Mouse (Mus musculus) E14TG2a.4 (cell line): ENCODE data around the gene Magoh.

Source experiments
- H3K27me3 ChIP-seq: 2 replicates; pipeline ENCODE4 v1.6.1; 2014; ENCODE audit warnings: low read length, control low read depth; ENCODE audit not compliant: insufficient read depth
- H3K36me3 ChIP-seq: 2 replicates; pipeline ENCODE4 v1.6.1; 2014; ENCODE audit warnings: low read length, control low read depth; ENCODE audit not compliant: insufficient read depth
- H3K4me1 ChIP-seq: replicated peaks from 2 replicates; pipeline ENCODE4 v1.6.1; 2014; ENCODE audit warnings: low read depth, low read length, control low read depth
- H3K4me3 ChIP-seq: replicated peaks from 2 replicates; pipeline ENCODE4 v1.5.1; 2014; ENCODE audit warnings: mild to moderate bottlenecking, low read length
- H3K9me3 ChIP-seq: 2 replicates; pipeline ENCODE4 v1.6.1; 2014; ENCODE audit warnings: low read length, control low read depth
- CTCF ChIP-seq: conservative IDR thresholded peaks from 2 replicates; pipeline ENCODE4 v1.5.1; 2014; ENCODE audit warnings: low read length
- NANOG ChIP-seq: IDR thresholded peaks from 2 replicates; pipeline ENCODE4 v1.6.1; 2014; ENCODE audit warnings: borderline replicate concordance, low read length, mixed read lengths
- POU5F1 ChIP-seq: IDR thresholded peaks from 2 replicates; pipeline ENCODE4 v1.6.1; 2014; ENCODE audit warnings: low read length, borderline replicate concordance

Magoh gene

GRCm38 (mm10) chr4:107837910-107838309 is 41.6 kb upstream of the Magoh start:
- TF ChIP-seq NANOG = no peak
- TF ChIP-seq POU5F1 = no peak
- TF ChIP-seq CTCF = no peak
- Histone ChIP-seq H3K36me3 (no peaks in the 10 kb centered on the region; the same call in 1 of the 2 replicates), H3K27me3 (peaks cover 40% of the 10 kb centered on the region), H3K4me3 (no peak overlapping the region), H3K9me3 (no peaks in the 10 kb centered on the region), H3K4me1 (peaks cover 14% of the 10 kb centered on the region)

- TF ChIP-seq POU5F1 (no peak), NANOG (no peak)
- no peak overlapping the region for H3K4me3 ChIP-seq
- H3K9me3 ChIP-seq = no peaks in the 10 kb centered on the region
- peaks cover 17% of the 10 kb centered on the region for H3K4me1 ChIP-seq
- H3K27me3 ChIP-seq = peaks cover 36% of the 10 kb centered on the region
- H3K36me3 ChIP-seq = no peaks in the 10 kb centered on the region
These were observed 35.9 kb upstream of the Magoh start for GRCm38 (mm10) chr4:107843687-107844086.

GRCm38 (mm10) chr4:107844971-107845370 is 34.6 kb upstream of the Magoh start:
- Histone ChIP-seq H3K4me1 (peaks cover 22% of the 10 kb centered on the region), H3K36me3 (no peaks in the 10 kb centered on the region), H3K9me3 (no peaks in the 10 kb centered on the region), H3K4me3 (no peak overlapping the region), H3K27me3 (peaks cover 44% of the 10 kb centered on the region)
- TF ChIP-seq CTCF (peak; percentile 87), POU5F1 (no peak), NANOG (no peak)

DNA sequence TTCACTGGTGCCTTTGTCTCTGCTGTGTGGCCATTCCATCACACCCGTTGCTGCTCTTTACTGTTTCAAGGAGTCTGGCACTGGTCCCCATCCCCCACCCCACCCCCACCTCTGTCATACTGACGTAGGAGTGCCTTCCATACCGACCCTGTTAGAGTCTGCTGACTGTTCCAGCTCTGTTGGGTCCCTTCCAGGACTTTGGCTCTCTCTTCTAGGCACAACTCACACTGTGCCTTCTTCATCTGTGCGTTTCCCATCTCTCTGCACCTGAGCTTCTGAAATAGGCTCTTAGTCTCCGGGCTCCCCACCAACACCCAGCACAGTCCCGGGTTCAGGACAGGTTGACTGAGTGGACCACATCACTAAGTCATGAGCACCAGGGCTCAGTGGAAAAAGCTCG is 32.8 kb upstream of the Magoh start:
- Histone ChIP-seq H3K36me3 (no peaks in the 10 kb centered on the region), H3K9me3 (no peaks in the 10 kb centered on the region), H3K27me3 (peaks cover 51% of the 10 kb centered on the region), H3K4me3 (peak overlapping the region; percentile 74; the same call in 1 of the 2 replicates), H3K4me1 (peaks cover 22% of the 10 kb centered on the region)
- TF ChIP-seq NANOG (no peak), CTCF (no peak), POU5F1 (no peak)

- peaks cover 54% of the 10 kb centered on the region for H3K27me3 ChIP-seq
- no peak for TF ChIP-seq CTCF
- TF ChIP-seq NANOG = no peak
- TF ChIP-seq POU5F1 = no peak
- no peaks in the 10 kb centered on the region for H3K36me3 ChIP-seq
- H3K4me1 ChIP-seq = peaks cover 22% of the 10 kb centered on the region
- no peak overlapping the region for H3K4me3 ChIP-seq
- H3K9me3 ChIP-seq = no peaks in the 10 kb centered on the region
These were observed 31.0 kb upstream of the Magoh start for GRCm38 (mm10) chr4:107848546-107848945.

DNA sequence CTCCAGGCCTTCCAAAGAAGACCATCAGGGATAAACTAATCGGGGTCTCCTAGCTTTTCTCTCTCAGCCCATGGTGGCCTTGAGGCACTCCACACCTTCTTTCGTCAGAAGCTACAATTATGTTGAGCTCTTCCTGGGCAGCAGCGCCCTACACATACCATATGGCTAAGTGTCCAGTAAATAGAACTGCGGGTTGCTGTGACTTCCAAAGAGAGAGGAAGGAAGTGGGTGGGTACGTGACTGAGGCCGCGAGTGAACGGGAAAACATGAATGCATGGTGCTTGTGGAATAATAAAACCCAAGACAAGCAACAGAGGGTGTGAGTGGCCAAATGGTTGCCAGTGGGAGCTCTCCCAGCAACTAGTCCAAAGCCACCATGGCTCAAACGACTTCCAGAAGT is 29.9 kb upstream of the Magoh start:
- H3K9me3 ChIP-seq = no peaks in the 10 kb centered on the region
- TF ChIP-seq CTCF (no peak), POU5F1 (no peak), NANOG (no peak)
- peaks cover 64% of the 10 kb centered on the region for H3K27me3 ChIP-seq
- H3K36me3 ChIP-seq = no peaks in the 10 kb centered on the region
- peaks cover 28% of the 10 kb centered on the region for H3K4me1 ChIP-seq
- no peak overlapping the region for H3K4me3 ChIP-seq

DNA sequence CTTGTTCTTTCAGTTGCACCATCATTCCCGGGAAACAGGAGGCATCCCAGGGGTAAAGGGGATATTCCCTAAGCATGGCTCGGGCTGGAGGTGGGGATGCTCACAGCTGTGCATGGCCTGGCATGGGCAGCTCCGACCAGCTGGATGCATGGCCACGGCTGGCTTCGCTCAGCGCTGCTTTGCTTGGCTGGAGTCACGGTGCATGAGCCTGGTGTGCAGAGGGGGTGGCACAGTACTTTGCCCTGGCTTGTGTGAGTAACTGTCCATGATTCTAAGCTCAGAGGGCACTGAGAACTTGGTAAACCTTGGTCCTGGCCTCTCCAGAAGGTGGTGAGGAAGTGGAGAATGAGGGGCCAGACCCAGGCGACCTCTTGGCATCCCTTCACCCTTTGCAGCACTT is 29.5 kb upstream of the Magoh start:
- Histone ChIP-seq H3K36me3 (0 out of 2 replicates have a peak, but pooled peaks cover 2% of the 10 kb centered on the region), H3K4me3 (no peak overlapping the region), H3K9me3 (no peaks in the 10 kb centered on the region), H3K4me1 (peaks cover 29% of the 10 kb centered on the region), H3K27me3 (peaks cover 67% of the 10 kb centered on the region)
- TF ChIP-seq NANOG = no peak
- TF ChIP-seq CTCF = no peak
- no peak for TF ChIP-seq POU5F1

GRCm38 (mm10) chr4:107853333-107853732 is 26.2 kb upstream of the Magoh start:
- Histone ChIP-seq H3K36me3 (peaks cover 12% of the 10 kb centered on the region), H3K9me3 (no peaks in the 10 kb centered on the region), H3K4me3 (no peak overlapping the region), H3K4me1 (peaks cover 26% of the 10 kb centered on the region), H3K27me3 (peaks cover 42% of the 10 kb centered on the region)
- no peak for TF ChIP-seq CTCF
- no peak for TF ChIP-seq NANOG
- TF ChIP-seq POU5F1 = no peak

- TF ChIP-seq CTCF (no peak), NANOG (no peak), POU5F1 (no peak)
These were observed 25.7 kb upstream of the Magoh start for GRCm38 (mm10) chr4:107853836-107854235.

More at GRCm38 (mm10) chr4:107853836-107854235, 25.7 kb upstream of the Magoh start:
- Histone ChIP-seq H3K36me3 (peaks cover 17% of the 10 kb centered on the region), H3K4me1 (peaks cover 21% of the 10 kb centered on the region), H3K9me3 (no peaks in the 10 kb centered on the region), H3K4me3 (peak overlapping the region; percentile 20; the same call in 1 of the 2 replicates), H3K27me3 (peaks cover 38% of the 10 kb centered on the region)
